Mouse (Mus musculus) heart, postnatal 0 days (tissue): Measurements from ENCODE around the gene Heatr5a. TPM values are rescaled to one million over a fixed set of nuclear protein-coding genes. Genes with fewer than 3 reads are reported as not detected.
A peak's percentile ranks its signal among the peaks of the same experiment; 100 is the strongest.

Experiments used
- ATAC-seq: fragments of 200-750 bp; cut with Nextera tagmentation; 2 replicates; pipeline ENCODE4 v1.8.0; 2017; ENCODE audit warnings: low read depth, moderate number of reproducible peaks, moderate library complexity; ENCODE audit not compliant: insufficient read depth
- DNase-seq: peaks from one replicate; pipeline ENCODE4 v3.0.0-alpha.2; 2016; ENCODE audit warnings: low spot score
- H3K27ac ChIP-seq: fragments of 300-500 bp; sonication (generic); 2 replicates; pipeline ENCODE4 v1.5.1; 2014; ENCODE audit warnings: low read depth, mild to moderate bottlenecking
- H3K27me3 ChIP-seq: fragments of 300-500 bp; sonication (generic); 2 replicates; pipeline ENCODE4 v1.6.1; 2014; ENCODE audit warnings: low read length, mixed read lengths; ENCODE audit not compliant: control insufficient read depth, insufficient read depth
- H3K36me3 ChIP-seq: fragments of 300-500 bp; sonication (generic); replicated peaks from 2 replicates; pipeline ENCODE4 v1.6.1; 2014; ENCODE audit warnings: low read length, mixed read lengths; ENCODE audit not compliant: control insufficient read depth, insufficient read depth
- H3K4me1 ChIP-seq: fragments of 300-500 bp; sonication (generic); 2 replicates; pipeline ENCODE4 v1.6.1; 2014; ENCODE audit warnings: antibody characterized with exemption; ENCODE audit not compliant: control insufficient read depth, insufficient read depth
- H3K4me2 ChIP-seq: fragments of 300-500 bp; sonication (generic); 2 replicates; pipeline ENCODE4 v1.6.1; 2014; ENCODE audit warnings: low read depth, mild to moderate bottlenecking, low read length, moderate library complexity
- H3K4me3 ChIP-seq: fragments of 300-500 bp; sonication (generic); 2 replicates; pipeline ENCODE4 v1.5.1; 2014; ENCODE audit warnings: low read depth, low read length
- H3K9ac ChIP-seq: fragments of 300-500 bp; sonication (generic); replicated peaks from 2 replicates; pipeline ENCODE4 v1.6.1; 2014; ENCODE audit warnings: low read depth, low read length, mixed read lengths
- H3K9me3 ChIP-seq: fragments of 300-500 bp; sonication (generic); replicated peaks from 2 replicates; pipeline ENCODE4 v1.6.1; 2016; ENCODE audit warnings: low read length; ENCODE audit not compliant: control insufficient read depth
- CTCF ChIP-seq: IDR thresholded peaks from 2 replicates; pipeline ENCODE4 v1.5.1; 2016; ENCODE audit warnings: antibody characterized with exemption, control low read depth, low read depth
- EP300 ChIP-seq: IDR thresholded peaks from 2 replicates; pipeline ENCODE4 v1.6.1; 2016; ENCODE audit warnings: antibody characterized with exemption, low read depth
- WGBS: fragments of 180-500 bp; shearing (Covaris S2); extraction: QIAGEN DNeasy Blood & Tissue Kit; methylation state at CpG from one replicate; pipeline ENCODE4 v1.1.7; 2014; 5-methylcytosine and 5-hydroxymethylcytosine counted together
- polyA plus RNA-seq: library from polyadenylated mRNA; unstranded; fragments of >200 nt; fragmentation: Nextera tagmentation; extraction: Ambion mirVana; gene quantifications from 2 replicates; pipeline ENCODE4 v1.2.1, GENCODE M21; 2015
- total RNA-seq: library from RNA; depleted of rRNA; stranded (reverse); fragments of >200 nt; gene quantifications from 2 replicates; pipeline ENCODE4 v1.2.3, GENCODE M21; 2014; ENCODE audit warnings: low replicate concordance

The Heatr5a gene
- total and polyA plus RNA-seq, 2 experiments from 2014 or later = 3.7 to 41.9 TPM

DNA sequence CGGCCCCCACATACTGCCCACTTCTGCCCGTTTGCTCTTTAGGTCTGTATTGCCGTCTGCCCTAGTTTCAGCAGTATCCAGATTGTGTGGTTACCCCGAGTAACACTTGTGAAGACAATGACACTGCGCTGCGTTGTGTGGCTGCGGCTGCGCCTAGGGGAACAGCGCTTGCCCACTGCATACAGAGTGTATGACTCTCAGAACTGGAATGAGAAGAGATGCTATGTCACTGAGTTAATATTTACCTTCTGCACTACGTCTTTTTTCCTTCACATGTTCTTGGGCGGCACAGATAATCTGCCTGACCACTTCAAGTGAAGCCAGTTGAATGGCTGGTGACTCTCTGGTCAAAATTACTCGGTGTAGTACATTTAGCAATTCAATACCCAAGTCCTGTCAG lies 82.5 kb downstream of the Heatr5a start:
- 89% methylated on average over 12 of the region's 12 CpGs for WGBS
- DNase-seq = no peak

DNA sequence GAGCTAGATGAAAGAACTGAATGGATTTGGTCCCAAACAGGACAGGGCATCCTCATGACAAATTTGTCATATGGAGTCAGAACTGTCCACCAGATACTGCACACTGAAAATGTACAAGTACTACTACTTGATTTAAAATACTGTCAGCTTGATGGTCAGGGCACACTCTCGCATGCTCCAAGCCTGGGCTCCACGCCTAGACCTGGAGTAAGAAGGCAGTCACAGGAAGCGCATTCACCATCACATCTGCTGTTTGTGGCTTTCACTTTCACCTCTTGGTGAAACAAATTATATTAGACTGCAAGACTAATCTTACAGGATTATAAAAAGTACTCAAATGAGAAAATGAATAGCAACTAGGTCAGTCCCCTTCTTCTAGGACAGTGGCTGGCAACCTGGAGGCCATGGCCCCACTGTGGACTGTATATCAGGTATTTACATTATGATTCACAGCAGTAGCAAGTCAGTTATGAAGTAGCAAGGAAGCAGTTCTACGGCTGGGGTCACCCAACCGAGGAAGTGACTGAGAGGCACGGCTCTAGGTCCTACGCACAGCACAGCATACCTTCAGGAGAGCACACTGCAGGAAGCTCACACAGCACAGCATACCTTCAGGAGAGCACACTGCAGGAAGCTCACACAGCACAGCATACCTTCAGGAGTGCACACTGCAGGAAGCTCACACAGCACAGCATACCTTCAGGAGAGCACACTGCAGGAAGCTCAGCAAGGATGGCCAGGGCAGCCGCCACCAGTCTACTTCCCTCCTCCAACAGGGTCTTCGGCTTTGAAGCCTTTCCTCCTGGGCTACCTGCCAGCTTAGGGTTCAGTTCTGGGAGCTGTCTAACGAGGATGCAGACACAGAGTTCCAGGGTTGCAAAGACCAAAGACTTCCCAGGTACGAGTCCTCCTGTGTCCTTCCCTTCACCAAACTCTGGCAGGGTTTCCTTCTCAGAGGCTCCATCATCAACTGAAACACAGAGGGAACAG lies 83.5 kb downstream of the Heatr5a start:
- Histone ChIP-seq H3K36me3 (peaks cover 58% of the 10 kb centered on the region), H3K4me1 (no peaks in the 10 kb centered on the region), H3K9me3 (no peaks in the 10 kb centered on the region), H3K9ac (no peak overlapping the region), H3K27ac (peak overlapping the region; percentile 20; the same call in 1 of the 2 replicates), H3K4me2 (no peak overlapping the region; the same call in 1 of the 2 replicates), H3K4me3 (no peak overlapping the region), H3K27me3 (no peaks in the 10 kb centered on the region)
- ATAC-seq (no peak), DNase-seq (no peak)
- 68% methylated on average over 11 of the region's 11 CpGs for WGBS
- TF ChIP-seq EP300 (no peak), CTCF (no peak)

More for the DNA sequence above, 82.5 kb downstream of the Heatr5a start:
- TF ChIP-seq EP300 = no peak
- no peak for TF ChIP-seq CTCF
- Histone ChIP-seq H3K4me1 (no peaks in the 10 kb centered on the region), H3K27ac (no peak overlapping the region), H3K27me3 (no peaks in the 10 kb centered on the region), H3K9ac (no peak overlapping the region), H3K9me3 (no peaks in the 10 kb centered on the region), H3K4me3 (no peak overlapping the region), H3K36me3 (peaks cover 68% of the 10 kb centered on the region), H3K4me2 (no peak overlapping the region)
- ATAC-seq = no peak

DNA sequence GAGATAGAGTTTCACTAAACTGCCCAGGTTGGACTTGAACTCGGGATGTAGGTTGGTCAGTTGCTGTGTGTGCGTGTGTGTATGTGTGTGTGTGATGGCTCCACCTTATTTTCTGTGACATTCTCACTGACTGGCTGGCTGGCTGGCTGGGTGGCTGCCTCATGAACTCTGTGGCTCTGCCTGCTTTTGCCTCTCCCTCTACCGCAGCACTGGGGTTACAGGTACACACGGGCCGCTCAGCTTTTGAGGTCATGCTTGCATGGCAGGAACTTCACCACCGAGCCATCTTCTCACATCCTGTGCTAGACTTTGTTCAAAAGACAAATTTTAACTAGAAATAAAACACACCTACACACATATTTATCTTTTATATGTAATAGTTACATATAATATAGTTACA lies 84.8 kb downstream of the Heatr5a start:
- Histone ChIP-seq H3K27me3 (no peaks in the 10 kb centered on the region), H3K4me2 (no peak overlapping the region), H3K9me3 (no peaks in the 10 kb centered on the region), H3K36me3 (peaks cover 51% of the 10 kb centered on the region), H3K4me1 (no peaks in the 10 kb centered on the region), H3K9ac (no peak overlapping the region), H3K27ac (no peak overlapping the region), H3K4me3 (no peak overlapping the region)
- WGBS = 89% methylated on average over 6 of the region's 6 CpGs
- DNase-seq (no peak), ATAC-seq (no peak)
- TF ChIP-seq EP300 (no peak), CTCF (no peak)

DNA sequence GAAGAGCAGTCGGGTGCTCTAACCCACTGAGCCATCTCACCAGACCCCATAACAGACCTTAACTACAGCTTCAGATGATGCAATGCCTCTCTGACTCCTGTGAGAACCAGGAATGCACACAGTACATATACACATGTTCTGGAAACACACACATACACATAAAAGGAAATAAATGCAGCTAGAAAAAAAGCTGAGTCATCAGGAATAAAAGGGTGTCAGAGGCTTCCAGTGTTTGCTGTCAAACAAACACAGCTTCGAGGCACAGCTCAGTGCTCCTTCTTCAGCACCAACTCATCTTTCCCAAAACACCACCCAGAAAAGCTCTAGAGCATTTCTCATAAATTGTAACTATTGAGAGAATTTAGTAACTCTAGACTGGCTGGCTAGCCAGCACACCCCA lies 86.3 kb downstream of the Heatr5a start:
- Histone ChIP-seq H3K27me3 (no peaks in the 10 kb centered on the region), H3K36me3 (peaks cover 50% of the 10 kb centered on the region), H3K4me1 (no peaks in the 10 kb centered on the region), H3K9ac (no peak overlapping the region), H3K9me3 (no peaks in the 10 kb centered on the region), H3K4me2 (no peak overlapping the region), H3K4me3 (no peak overlapping the region), H3K27ac (no peak overlapping the region)
- no peak for TF ChIP-seq CTCF
- no peak for TF ChIP-seq EP300
- 86% methylated on average over 2 of the region's 2 CpGs for WGBS
- no peak for DNase-seq
- ATAC-seq = no peak

DNA sequence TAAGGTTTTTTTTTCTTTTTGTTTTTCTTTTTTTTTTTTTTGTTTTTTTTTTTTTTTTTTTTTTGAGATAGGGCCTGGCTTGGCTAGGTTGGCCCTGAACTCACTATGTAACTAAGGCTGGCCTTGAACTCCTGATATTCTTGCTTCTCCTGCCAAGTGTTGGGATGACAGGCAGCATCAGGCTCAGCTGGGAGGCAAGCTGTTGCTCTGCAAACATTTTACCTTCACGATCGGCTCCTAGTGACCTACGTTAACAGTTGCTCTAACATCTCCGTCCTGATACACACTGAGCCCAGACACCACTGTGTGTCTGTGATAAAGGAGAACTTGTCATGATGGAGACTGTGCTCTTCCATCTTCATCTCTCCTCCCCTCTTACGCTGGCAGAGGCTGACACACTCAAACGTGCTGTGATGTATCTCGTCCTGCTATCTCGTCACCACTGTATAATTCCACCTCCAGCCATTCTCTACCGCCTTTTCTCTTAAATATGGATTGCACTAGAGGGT lies 87.8 kb downstream of the Heatr5a start:
- no peaks in the 10 kb centered on the region for H3K9me3 ChIP-seq
- peaks cover 50% of the 10 kb centered on the region for H3K36me3 ChIP-seq
- no peak overlapping the region for H3K4me3 ChIP-seq
- H3K9ac ChIP-seq = no peak overlapping the region
- no peak overlapping the region for H3K4me2 ChIP-seq
- DNase-seq (no peak), ATAC-seq (no peak)
- H3K4me1 ChIP-seq = no peaks in the 10 kb centered on the region
- no peaks in the 10 kb centered on the region for H3K27me3 ChIP-seq
- TF ChIP-seq CTCF (no peak), EP300 (no peak)
- H3K27ac ChIP-seq = no peak overlapping the region
- WGBS = 81% methylated on average over 9 of the region's 9 CpGs
